Mouse (Mus musculus) lung, embryonic 16.5 days (tissue): ENCODE data around the gene Usp7. TPM values are rescaled to one million over a fixed set of nuclear protein-coding genes. Genes with fewer than 3 reads are reported as not detected.

Experiments used
- ATAC-seq: fragments of 200-750 bp; cut with Nextera tagmentation; 2 replicates; pipeline ENCODE4 v1.8.0; 2017; ENCODE audit warnings: low read depth, mild to moderate bottlenecking, moderate library complexity
- H3K27ac ChIP-seq: fragments of 300-500 bp; sonication (generic); 2 replicates; pipeline ENCODE4 v1.5.1; 2014; ENCODE audit warnings: mild to moderate bottlenecking, control low read depth, low read length
- H3K27me3 ChIP-seq: fragments of 300-500 bp; sonication (generic); 2 replicates; pipeline ENCODE4 v1.6.1; 2014; ENCODE audit warnings: low read depth, low read length, mixed read lengths; ENCODE audit not compliant: control insufficient read depth, insufficient read depth
- H3K36me3 ChIP-seq: fragments of 300-500 bp; sonication (generic); 2 replicates; pipeline ENCODE4 v1.6.1; 2014; ENCODE audit warnings: low read length; ENCODE audit not compliant: control insufficient read depth, insufficient read depth
- H3K4me1 ChIP-seq: fragments of 300-500 bp; sonication (generic); replicated peaks from 2 replicates; pipeline ENCODE4 v1.6.1; 2014; ENCODE audit warnings: low read length, mixed read lengths; ENCODE audit not compliant: control insufficient read depth, insufficient read depth
- H3K4me2 ChIP-seq: fragments of 300-500 bp; sonication (generic); 2 replicates; pipeline ENCODE4 v1.6.1; 2014; ENCODE audit warnings: low read depth, low read length, control low read depth
- H3K4me3 ChIP-seq: fragments of 300-500 bp; sonication (generic); 2 replicates; pipeline ENCODE4 v1.5.1; 2014; ENCODE audit warnings: mild to moderate bottlenecking, low read length, control low read depth
- H3K9ac ChIP-seq: fragments of 300-500 bp; sonication (generic); 2 replicates; pipeline ENCODE4 v1.6.1; 2014; ENCODE audit warnings: low read length, control low read depth
- H3K9me3 ChIP-seq: fragments of 300-500 bp; sonication (generic); 2 replicates; pipeline ENCODE4 v1.6.1; 2016; ENCODE audit warnings: low read length; ENCODE audit not compliant: control insufficient read depth
- WGBS: fragments of 180-500 bp; shearing (Covaris S2); extraction: QIAGEN DNeasy Blood & Tissue Kit; methylation state at CpG from one replicate; pipeline ENCODE4 v1.1.7; 2014; 5-methylcytosine and 5-hydroxymethylcytosine counted together
- polyA plus RNA-seq: library from polyadenylated mRNA; unstranded; fragments of >200 nt; fragmentation: Nextera tagmentation; extraction: Ambion mirVana; gene quantifications from 2 replicates; pipeline ENCODE4 v1.2.1, GENCODE M21; 2015

Gene Usp7
- polyA plus RNA-seq, 1 experiment from 2014 or later: 23.1 TPM

- Histone ChIP-seq H3K4me2 (no peak overlapping the region), H3K9me3 (no peaks in the 10 kb centered on the region), H3K27me3 (no peaks in the 10 kb centered on the region), H3K27ac (no peak overlapping the region), H3K9ac (no peak overlapping the region), H3K4me1 (no peaks in the 10 kb centered on the region), H3K36me3 (no peaks in the 10 kb centered on the region), H3K4me3 (no peak overlapping the region)
- WGBS: 10% methylated on average over 3 of the region's 3 CpGs
- ATAC-seq: no peak
Measured at GRCm38 (mm10) chr16:8794952-8795351, 2.8 kb upstream of the Usp7 start.

GRCm38 (mm10) chr16:8790886-8791285 lies 1.2 kb downstream of the Usp7 start:
- no peak overlapping the region for H3K4me2 ChIP-seq
- ATAC-seq: no peak
- no peaks in the 10 kb centered on the region for H3K4me1 ChIP-seq
- no peak overlapping the region for H3K4me3 ChIP-seq
- no peaks in the 10 kb centered on the region for H3K36me3 ChIP-seq
- no peak overlapping the region for H3K27ac ChIP-seq
- no peaks in the 10 kb centered on the region for H3K9me3 ChIP-seq
- H3K27me3 ChIP-seq: no peaks in the 10 kb centered on the region
- H3K9ac ChIP-seq: no peak overlapping the region
- 69% methylated on average over 4 of the region's 4 CpGs for WGBS

- ATAC-seq: peak; percentile 62; the same call in 1 of the 2 replicates
Measured at GRCm38 (mm10) chr16:8784753-8785152, 7.4 kb downstream of the Usp7 start.

GRCm38 (mm10) chr16:8783198-8783913 lies 8.8 kb downstream of the Usp7 start:
- Histone ChIP-seq H3K27me3 (no peaks in the 10 kb centered on the region), H3K36me3 (no peaks in the 10 kb centered on the region), H3K27ac (no peak overlapping the region), H3K4me1 (no peaks in the 10 kb centered on the region), H3K4me3 (no peak overlapping the region), H3K4me2 (no peak overlapping the region), H3K9ac (no peak overlapping the region), H3K9me3 (no peaks in the 10 kb centered on the region)
- 73% methylated on average over 16 of the region's 16 CpGs for whole genome bisulfite sequencing
- no peak for ATAC-seq

More at GRCm38 (mm10) chr16:8784753-8785152, 7.4 kb downstream of the Usp7 start:
- no peak overlapping the region for H3K4me2 ChIP-seq
- 36% methylated on average over 3 of the region's 3 CpGs for WGBS
- H3K4me1 ChIP-seq: no peaks in the 10 kb centered on the region
- H3K4me3 ChIP-seq: no peak overlapping the region
- H3K27me3 ChIP-seq: no peaks in the 10 kb centered on the region
- H3K9me3 ChIP-seq: no peaks in the 10 kb centered on the region
- no peaks in the 10 kb centered on the region for H3K36me3 ChIP-seq
- H3K9ac ChIP-seq: no peak overlapping the region
- H3K27ac ChIP-seq: no peak overlapping the region; the same call in 1 of the 2 replicates

GRCm38 (mm10) chr16:8781660-8782059 lies 10.4 kb downstream of the Usp7 start:
- Histone ChIP-seq H3K9ac (no peak overlapping the region), H3K4me1 (no peaks in the 10 kb centered on the region), H3K4me3 (no peak overlapping the region), H3K4me2 (no peak overlapping the region), H3K27me3 (no peaks in the 10 kb centered on the region), H3K27ac (no peak overlapping the region), H3K9me3 (no peaks in the 10 kb centered on the region), H3K36me3 (no peaks in the 10 kb centered on the region)
- WGBS: 86% methylated on average over 2 of the region's 2 CpGs
- ATAC-seq: no peak

- WGBS: 57% methylated on average over 6 of the region's 6 CpGs
- Histone ChIP-seq H3K9ac (no peak overlapping the region), H3K36me3 (no peaks in the 10 kb centered on the region), H3K4me2 (no peak overlapping the region), H3K27ac (no peak overlapping the region), H3K27me3 (no peaks in the 10 kb centered on the region), H3K4me3 (no peak overlapping the region), H3K9me3 (no peaks in the 10 kb centered on the region), H3K4me1 (no peaks in the 10 kb centered on the region)
- no peak for ATAC-seq
Measured at GRCm38 (mm10) chr16:8781191-8781590, 10.9 kb downstream of the Usp7 start.

GRCm38 (mm10) chr16:8780187-8780586 lies 11.9 kb downstream of the Usp7 start:
- Histone ChIP-seq H3K9me3 (no peaks in the 10 kb centered on the region), H3K27me3 (no peaks in the 10 kb centered on the region), H3K4me2 (no peak overlapping the region), H3K27ac (no peak overlapping the region), H3K9ac (no peak overlapping the region), H3K36me3 (no peaks in the 10 kb centered on the region), H3K4me3 (no peak overlapping the region), H3K4me1 (no peaks in the 10 kb centered on the region)
- whole genome bisulfite sequencing: 58% methylated on average over 3 of the region's 3 CpGs
- no peak for ATAC-seq

- H3K36me3 ChIP-seq: no peaks in the 10 kb centered on the region
- H3K4me2 ChIP-seq: no peak overlapping the region
- no peaks in the 10 kb centered on the region for H3K9me3 ChIP-seq
- ATAC-seq: no peak
- H3K4me1 ChIP-seq: no peaks in the 10 kb centered on the region
- no peak overlapping the region for H3K4me3 ChIP-seq
- H3K27ac ChIP-seq: no peak overlapping the region
- no peak overlapping the region for H3K9ac ChIP-seq
- no peaks in the 10 kb centered on the region for H3K27me3 ChIP-seq
Measured at GRCm38 (mm10) chr16:8778697-8779096, 13.4 kb downstream of the Usp7 start.

- Histone ChIP-seq H3K27me3 (no peaks in the 10 kb centered on the region), H3K27ac (no peak overlapping the region), H3K36me3 (no peaks in the 10 kb centered on the region), H3K4me1 (no peaks in the 10 kb centered on the region), H3K9ac (no peak overlapping the region), H3K9me3 (no peaks in the 10 kb centered on the region), H3K4me2 (no peak overlapping the region), H3K4me3 (no peak overlapping the region)
- no peak for ATAC-seq
- WGBS: 41% methylated on average over 2 of the region's 2 CpGs
Measured at GRCm38 (mm10) chr16:8777202-8777601, 14.9 kb downstream of the Usp7 start.

- ATAC-seq: no peak
- H3K4me3 ChIP-seq: no peak overlapping the region
- no peak overlapping the region for H3K4me2 ChIP-seq
- H3K4me1 ChIP-seq: no peaks in the 10 kb centered on the region
- no peaks in the 10 kb centered on the region for H3K27me3 ChIP-seq
- H3K9me3 ChIP-seq: no peaks in the 10 kb centered on the region
- H3K9ac ChIP-seq: no peak overlapping the region
- H3K36me3 ChIP-seq: no peaks in the 10 kb centered on the region
- H3K27ac ChIP-seq: no peak overlapping the region
- 80% methylated on average over 11 of the region's 11 CpGs for WGBS
Measured at GRCm38 (mm10) chr16:8776634-8777033, 15.5 kb downstream of the Usp7 start.
